Mouse (Mus musculus) adrenal gland, adult (tissue): ENCODE results near the gene Snx18.
A peak's percentile ranks its signal among the peaks of the same experiment; 100 is the strongest.

Experiments
- DNase-seq, 2 experiments: peaks; one replicate each; pipeline ENCODE4 v3.0.0; 2022 to 2023; ENCODE audit warnings: low spot score in 1 of 2; ENCODE audit not compliant: inconsistent age in 2 of 2

Gene Snx18

GRCm38 (mm10) chr13:113617891-113618823, at the start of gene Snx18:
Snx18 (minus strand) TSS chr13:113618564.
- peak; percentile 93 to 96 for DNase-seq

- no peak for DNase-seq
These were observed 45.5 kb upstream of the Snx18 start for GRCm38 (mm10) chr13:113663883-113664282.

- peak; percentile 40 to 68 for DNase-seq
These were observed 44.9 kb upstream of the Snx18 start, which contains the start of gene Hspb3 for GRCm38 (mm10) chr13:113663151-113663779. Hspb3 (minus strand) TSS chr13:113663676.

- no peak for DNase-seq
These were observed 43.5 kb upstream of the Snx18 start for GRCm38 (mm10) chr13:113661826-113662271.

- DNase-seq = no peak
These were observed 42.4 kb upstream of the Snx18 start for GRCm38 (mm10) chr13:113660576-113661310.

GRCm38 (mm10) chr13:113657204-113657603, 38.8 kb upstream of the Snx18 start:
- no peak for DNase-seq

- no peak for DNase-seq
These were observed 38.3 kb upstream of the Snx18 start for GRCm38 (mm10) chr13:113656639-113657038.

- DNase-seq = no peak
These were observed 37.1 kb upstream of the Snx18 start for GRCm38 (mm10) chr13:113655511-113655910.

- no peak for DNase-seq
These were observed 22.7 kb upstream of the Snx18 start for GRCm38 (mm10) chr13:113640944-113641597.

GRCm38 (mm10) chr13:113638914-113639313, 20.6 kb upstream of the Snx18 start:
- peak in 1 of 2 experiments; percentile 65 for DNase-seq

- DNase-seq = no peak
These were observed 17.4 kb upstream of the Snx18 start for GRCm38 (mm10) chr13:113635799-113636222.

- no peak for DNase-seq
These were observed 16.5 kb upstream of the Snx18 start for GRCm38 (mm10) chr13:113634732-113635481.

- no peak for DNase-seq
These were observed 14.1 kb upstream of the Snx18 start for GRCm38 (mm10) chr13:113632506-113632905.

GRCm38 (mm10) chr13:113627601-113628000, 9.2 kb upstream of the Snx18 start:
- no peak for DNase-seq

- DNase-seq = peak in 1 of 2 experiments; percentile 16
These were observed 4.5 kb upstream of the Snx18 start for GRCm38 (mm10) chr13:113622865-113623255.

- DNase-seq = peak in 1 of 2 experiments; percentile 15
These were observed 3.9 kb upstream of the Snx18 start for GRCm38 (mm10) chr13:113622122-113622864.

- peak; percentile 29 to 72 for DNase-seq
These were observed 639 bp upstream of the Snx18 start for GRCm38 (mm10) chr13:113619003-113619402.

GRCm38 (mm10) chr13:113617338-113617890, 950 bp downstream of the Snx18 start:
- peak; percentile 34 to 56 for DNase-seq
